Mouse (Mus musculus): ENCODE data around the gene Prcd. TPM values are rescaled to one million over a fixed set of nuclear protein-coding genes. Genes with fewer than 3 reads are reported as not detected.
A peak's percentile ranks its signal among the peaks of the same experiment; 100 is the strongest.

Prcd gene
- polyA plus RNA-seq, 1 experiment from 2014 or later = 0.23 TPM

- no peak overlapping the region for H3K4me3 ChIP-seq (ENCODE audit: low read depth, low read length)
- H3K9me3 ChIP-seq (ENCODE audit: control insufficient read depth, low read length) = no peaks in the 10 kb centered on the region
- H3K27ac ChIP-seq (ENCODE audit: low read depth, low read length) = no peak overlapping the region
- no peak for DNase-seq (ENCODE audit: low spot score)
- WGBS = 88% methylated on average over 13 of the region's 13 CpGs
- ATAC-seq (replicated peaks; ENCODE audit: low FRiP score) = no peak
- no peaks in the 10 kb centered on the region for H3K36me3 ChIP-seq (ENCODE audit: control insufficient read depth, insufficient read depth, low read length)
- H3K4me1 ChIP-seq (replicated peaks; ENCODE audit: control insufficient read depth, insufficient read depth, low read length) = peaks cover 11% of the 10 kb centered on the region; the same call in 1 of the 2 replicates
- H3K27me3 ChIP-seq (ENCODE audit: control insufficient read depth, insufficient read depth, low read length) = peaks cover 25% of the 10 kb centered on the region
- no peak overlapping the region for H3K4me2 ChIP-seq (ENCODE audit: low read depth, low read length, severe bottlenecking)
- no peak overlapping the region for H3K9ac ChIP-seq (ENCODE audit: low read length)
Measured at GRCm38 (mm10) chr11:116649711-116650337, 3.5 kb upstream of the Prcd start.

GRCm38 (mm10) chr11:116650811-116651210, 2.5 kb upstream of the Prcd start:
- Histone ChIP-seq H3K9me3 (ENCODE audit: control insufficient read depth, low read length) (no peaks in the 10 kb centered on the region), H3K27ac (ENCODE audit: low read depth, low read length) (no peak overlapping the region), H3K27me3 (ENCODE audit: control insufficient read depth, insufficient read depth, low read length) (peaks cover 28% of the 10 kb centered on the region), H3K9ac (ENCODE audit: low read length) (no peak overlapping the region), H3K4me3 (ENCODE audit: low read depth, low read length) (no peak overlapping the region), H3K36me3 (ENCODE audit: control insufficient read depth, insufficient read depth, low read length) (no peaks in the 10 kb centered on the region), H3K4me1 (replicated peaks; ENCODE audit: control insufficient read depth, insufficient read depth, low read length) (peaks cover 11% of the 10 kb centered on the region; the same call in 1 of the 2 replicates), H3K4me2 (ENCODE audit: low read depth, low read length, severe bottlenecking) (no peak overlapping the region)
- DNase-seq (ENCODE audit: low spot score) (no peak), ATAC-seq (replicated peaks; ENCODE audit: low FRiP score) (no peak)
- 83% methylated on average over 8 of the region's 8 CpGs for WGBS

- H3K27me3 ChIP-seq (ENCODE audit: control insufficient read depth, insufficient read depth, low read length) = peaks cover 28% of the 10 kb centered on the region
- H3K36me3 ChIP-seq (ENCODE audit: control insufficient read depth, insufficient read depth, low read length) = no peaks in the 10 kb centered on the region
- H3K27ac ChIP-seq (ENCODE audit: low read depth, low read length) = no peak overlapping the region
- no peaks in the 10 kb centered on the region for H3K9me3 ChIP-seq (ENCODE audit: control insufficient read depth, low read length)
- WGBS = 85% methylated on average over 8 of the region's 8 CpGs
- H3K4me2 ChIP-seq (ENCODE audit: low read depth, low read length, severe bottlenecking) = no peak overlapping the region
- no peak overlapping the region for H3K4me3 ChIP-seq (ENCODE audit: low read depth, low read length)
- H3K9ac ChIP-seq (ENCODE audit: low read length) = no peak overlapping the region
- DNase-seq (ENCODE audit: low spot score) (no peak), ATAC-seq (replicated peaks; ENCODE audit: low FRiP score) (no peak)
- H3K4me1 ChIP-seq (replicated peaks; ENCODE audit: control insufficient read depth, insufficient read depth, low read length) = peaks cover 11% of the 10 kb centered on the region; the same call in 1 of the 2 replicates
Measured at GRCm38 (mm10) chr11:116651339-116651738, 2.0 kb upstream of the Prcd start.

- peaks cover 28% of the 10 kb centered on the region for H3K27me3 ChIP-seq (ENCODE audit: control insufficient read depth, insufficient read depth, low read length)
- H3K4me3 ChIP-seq (ENCODE audit: low read depth, low read length) = no peak overlapping the region
Measured at GRCm38 (mm10) chr11:116652330-116653098, 820 bp upstream of the Prcd start.

GRCm38 (mm10) chr11:116653709-116654221, 431 bp downstream of the Prcd start:
- Histone ChIP-seq H3K27me3 (ENCODE audit: control insufficient read depth, insufficient read depth, low read length) (peaks cover 28% of the 10 kb centered on the region), H3K9me3 (ENCODE audit: control insufficient read depth, low read length) (no peaks in the 10 kb centered on the region), H3K4me2 (ENCODE audit: low read depth, low read length, severe bottlenecking) (peak overlapping the region; percentile 92), H3K9ac (ENCODE audit: low read length) (peak overlapping the region; percentile 60), H3K36me3 (ENCODE audit: control insufficient read depth, insufficient read depth, low read length) (no peaks in the 10 kb centered on the region), H3K4me3 (ENCODE audit: low read depth, low read length) (peak overlapping the region; percentile 46), H3K27ac (ENCODE audit: low read depth, low read length) (no peak overlapping the region), H3K4me1 (replicated peaks; ENCODE audit: control insufficient read depth, insufficient read depth, low read length) (peaks cover 21% of the 10 kb centered on the region)
- WGBS = under 1% methylated on average over 46 of the region's 47 CpGs
- DNase-seq (ENCODE audit: low spot score) (peak; percentile 75), ATAC-seq (replicated peaks; ENCODE audit: low FRiP score) (no peak)

More at GRCm38 (mm10) chr11:116652330-116653098, 820 bp upstream of the Prcd start:
- WGBS = 56% methylated on average over 25 of the region's 25 CpGs
- Histone ChIP-seq H3K4me1 (replicated peaks; ENCODE audit: control insufficient read depth, insufficient read depth, low read length) (peaks cover 17% of the 10 kb centered on the region), H3K27ac (ENCODE audit: low read depth, low read length) (no peak overlapping the region), H3K9ac (ENCODE audit: low read length) (no peak overlapping the region), H3K9me3 (ENCODE audit: control insufficient read depth, low read length) (no peaks in the 10 kb centered on the region), H3K4me2 (ENCODE audit: low read depth, low read length, severe bottlenecking) (no peak overlapping the region), H3K36me3 (ENCODE audit: control insufficient read depth, insufficient read depth, low read length) (no peaks in the 10 kb centered on the region)
- DNase-seq (ENCODE audit: low spot score) (no peak), ATAC-seq (replicated peaks; ENCODE audit: low FRiP score) (no peak)

GRCm38 (mm10) chr11:116654255-116654821, 1.0 kb downstream of the Prcd start, which contains the start of gene Cygb:
Gene Cygb (minus strand): TSS chr11:116654313.
- ATAC-seq (replicated peaks; ENCODE audit: low FRiP score) (no peak), DNase-seq (ENCODE audit: low spot score) (no peak)
- Histone ChIP-seq H3K27ac (ENCODE audit: low read depth, low read length) (no peak within 1 kb of the TSS), H3K4me2 (ENCODE audit: low read depth, low read length, severe bottlenecking) (peak within 1 kb of the TSS; percentile 92), H3K27me3 (ENCODE audit: control insufficient read depth, insufficient read depth, low read length) (peaks cover 28% of the 10 kb centered on the region), H3K4me3 (ENCODE audit: low read depth, low read length) (peak within 1 kb of the TSS; percentile 46), H3K36me3 (ENCODE audit: control insufficient read depth, insufficient read depth, low read length) (no peaks in the 10 kb centered on the region), H3K4me1 (replicated peaks; ENCODE audit: control insufficient read depth, insufficient read depth, low read length) (peaks cover 21% of the 10 kb centered on the region), H3K9me3 (ENCODE audit: control insufficient read depth, low read length) (no peaks in the 10 kb centered on the region), H3K9ac (ENCODE audit: low read length) (peak within 1 kb of the TSS; percentile 60)
- 7% methylated on average over 28 of the region's 28 CpGs for WGBS

GRCm38 (mm10) chr11:116656348-116657191, 3.2 kb downstream of the Prcd start:
- no peak for ATAC-seq (replicated peaks; ENCODE audit: low FRiP score)
- Histone ChIP-seq H3K9me3 (ENCODE audit: control insufficient read depth, low read length) (no peaks in the 10 kb centered on the region), H3K4me3 (ENCODE audit: low read depth, low read length) (no peak overlapping the region), H3K9ac (ENCODE audit: low read length) (no peak overlapping the region), H3K4me1 (replicated peaks; ENCODE audit: control insufficient read depth, insufficient read depth, low read length) (peaks cover 29% of the 10 kb centered on the region), H3K27ac (ENCODE audit: low read depth, low read length) (peak overlapping the region; percentile 81), H3K4me2 (ENCODE audit: low read depth, low read length, severe bottlenecking) (no peak overlapping the region), H3K27me3 (ENCODE audit: control insufficient read depth, insufficient read depth, low read length) (peaks cover 28% of the 10 kb centered on the region), H3K36me3 (ENCODE audit: control insufficient read depth, insufficient read depth, low read length) (no peaks in the 10 kb centered on the region)
- no peak for DNase-seq (ENCODE audit: low spot score)
- WGBS = 75% methylated on average over 16 of the region's 16 CpGs

Data from forebrain, embryonic 11.5 days (tissue).